Mouse (Mus musculus) spleen, postnatal 0 days (tissue): ENCODE data around the gene Ift140. TPM values are rescaled to one million over a fixed set of nuclear protein-coding genes. Genes with fewer than 3 reads are reported as not detected.

ENCODE experiments used
- polyA plus RNA-seq: library from polyadenylated mRNA; unstranded; fragments of >200 nt; fragmentation: Nextera tagmentation; extraction: Ambion mirVana; gene quantifications from 2 replicates; pipeline ENCODE4 v1.2.1, GENCODE M21; 2015

The Ift140 gene
- 80.5 and 98.2 TPM in 2 replicates for polyA plus RNA-seq

GRCm38 (mm10) chr17:25015655-25016291 is at the start of gene Ift140, which contains the start of gene Cramp1l:
Ift140 (plus strand) TSS chr17:25016085.
Cramp1l (minus strand) TSS chr17:25015788.

GRCm38 (mm10) chr17:25083444-25083931 is 67.6 kb downstream of the Ift140 start, which contains the start of gene Tmem204:
Tmem204 (minus strand) TSS chr17:25083591.

DNA sequence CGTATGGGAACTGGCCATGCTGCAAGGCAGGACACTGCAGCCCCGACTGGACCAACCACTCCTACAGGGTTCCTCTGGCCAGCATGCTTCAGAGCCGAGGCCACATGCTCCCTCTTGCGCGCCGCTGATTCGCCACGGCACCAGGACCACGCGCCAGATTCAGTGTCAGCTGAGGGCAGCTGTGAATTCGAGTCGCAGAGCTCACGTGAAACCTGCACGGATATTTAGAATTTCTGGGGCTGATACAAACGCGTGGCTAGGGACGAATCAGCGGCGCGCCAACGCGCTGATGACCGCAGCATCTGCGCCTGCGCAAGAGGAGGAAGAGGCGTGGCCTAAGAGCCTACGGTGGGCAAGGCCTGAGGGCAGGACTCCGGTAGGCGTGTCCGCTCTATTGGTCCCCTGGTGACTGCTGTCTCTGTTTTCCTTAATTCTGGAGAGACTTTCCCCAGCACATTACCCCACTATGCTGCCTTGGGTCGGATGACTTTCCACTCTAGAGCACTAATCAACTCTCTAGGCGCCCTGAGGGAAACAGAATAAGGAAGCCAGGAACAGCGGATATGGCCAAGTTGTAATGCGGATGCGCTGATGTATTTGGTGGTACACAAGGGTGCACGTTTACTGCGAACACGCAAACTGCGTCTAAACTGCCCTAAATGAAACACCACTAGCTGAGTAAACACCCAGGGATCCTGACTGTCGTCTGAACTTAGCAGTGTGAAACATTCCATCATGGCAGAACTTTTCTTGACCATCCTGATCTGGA is 100.0 kb downstream of the Ift140 start, which contains the start of gene Telo2:
Telo2 (minus strand) TSS at position 304 of the 769 bp plus-strand sequence.

GRCm38 (mm10) chr17:25120406-25120805 is 104.5 kb downstream of the Ift140 start, which contains the start of gene Ptx4:
Ptx4 (plus strand) TSS chr17:25120760.

DNA sequence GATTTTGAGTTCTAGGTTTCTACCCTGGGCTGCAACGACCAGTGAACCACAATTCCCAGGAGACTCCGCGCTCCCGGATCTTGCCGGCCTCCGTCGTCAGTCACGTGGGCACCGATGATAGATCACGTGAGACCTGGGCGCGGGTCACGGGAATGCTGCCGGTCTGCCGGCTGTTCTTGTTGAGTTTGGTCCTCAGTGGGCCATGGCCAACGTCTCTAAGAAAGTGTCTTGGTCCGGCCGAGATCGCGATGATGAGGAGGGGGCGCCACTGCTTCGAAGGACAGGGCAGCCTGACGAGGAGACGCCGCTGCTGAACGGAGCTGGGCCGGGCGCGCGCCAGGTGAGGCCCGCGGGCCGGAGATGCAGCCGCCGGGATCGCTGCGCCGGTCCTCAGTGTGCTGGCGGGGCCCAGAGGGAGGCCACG is 117.4 kb downstream of the Ift140 start, which contains the start of gene Clcn7:
Clcn7 (plus strand) TSS at position 117 of the 424 bp plus-strand sequence.

Other genes starting within 250 kb of the Ift140 start
- gene Meiob, start 211.8 kb upstream of the Ift140 start, polyA plus RNA-seq, result 0.32 and 0.78 TPM in 2 replicates
- 168 and 186 TPM in 2 replicates for gene Hagh, start 175.9 kb upstream of the Ift140 start, polyA plus RNA-seq
- 54.4 and 61.1 TPM in 2 replicates for gene Fahd1, start 165.7 kb upstream of the Ift140 start, polyA plus RNA-seq
- gene Igfals, start 150.1 kb upstream of the Ift140 start, polyA plus RNA-seq, result 0.08 and 0.21 TPM in 2 replicates
- 73.8 and 78.0 TPM in 2 replicates for gene Nubp2, start 129.7 kb upstream of the Ift140 start, polyA plus RNA-seq
- 51.9 and 55.4 TPM in 2 replicates for gene Spsb3, start 129.4 kb upstream of the Ift140 start, polyA plus RNA-seq
- gene Eme2, start 121.0 kb upstream of the Ift140 start, polyA plus RNA-seq, result 11.8 and 12.7 TPM in 2 replicates
- 71.0 and 73.0 TPM in 2 replicates for gene Mrps34, start 121.0 kb upstream of the Ift140 start, polyA plus RNA-seq
- gene Nme3, start 119.6 kb upstream of the Ift140 start, polyA plus RNA-seq, result 66.5 and 77.6 TPM in 2 replicates
- 12.6 and 13.3 TPM in 2 replicates for gene Mapk8ip3, start 79.1 kb upstream of the Ift140 start, polyA plus RNA-seq
- gene Jpt2, start 55.4 kb upstream of the Ift140 start, polyA plus RNA-seq, result 45.9 and 49.2 TPM in 2 replicates
- 5.2 and 5.9 TPM in 2 replicates for gene Cramp1l, start 297 bp upstream of the Ift140 start, polyA plus RNA-seq
- 24.2 and 26.6 TPM in 2 replicates for gene Tmem204, start 67.5 kb downstream of the Ift140 start, polyA plus RNA-seq
- 18.4 and 24.4 TPM in 2 replicates for gene Telo2, start 99.9 kb downstream of the Ift140 start, polyA plus RNA-seq
- not detected in 2 replicates for gene Ptx4, start 104.7 kb downstream of the Ift140 start, polyA plus RNA-seq
- gene Clcn7, start 117.3 kb downstream of the Ift140 start, polyA plus RNA-seq, result 10.8 and 11.8 TPM in 2 replicates
- 0.05 TPM in 1 of 2 replicates, not detected in the other for gene Ccdc154, start 146.4 kb downstream of the Ift140 start, polyA plus RNA-seq
- gene Gm38655, start 159.4 kb downstream of the Ift140 start, polyA plus RNA-seq, result not detected in 2 replicates
- gene BC003965, start 168.5 kb downstream of the Ift140 start, polyA plus RNA-seq, result 21.3 and 22.5 TPM in 2 replicates
- gene Unkl, start 172.3 kb downstream of the Ift140 start, polyA plus RNA-seq, result 5.4 and 5.9 TPM in 2 replicates
- gene Gnptg, start 224.0 kb downstream of the Ift140 start, polyA plus RNA-seq, result 26.0 and 28.1 TPM in 2 replicates
- gene Tsr3, start 224.1 kb downstream of the Ift140 start, polyA plus RNA-seq, result 25.2 and 27.2 TPM in 2 replicates
- gene Baiap3, start 240.3 kb downstream of the Ift140 start, polyA plus RNA-seq, result 1.3 and 2.4 TPM in 2 replicates